Mouse (Mus musculus) neutrophil, adult 65 days (primary cell): ENCODE results near the gene Cenpi. TPM values are rescaled to one million over a fixed set of nuclear protein-coding genes. Genes with fewer than 3 reads are reported as not detected.

ENCODE experiments used
- total RNA-seq: library from RNA; stranded (reverse); gene quantifications from 2 replicates; pipeline ENCODE4 v1.2.4, GENCODE M21; 2023

The Cenpi gene
- 11.2 and 12.3 TPM in 2 replicates for total RNA-seq

DNA sequence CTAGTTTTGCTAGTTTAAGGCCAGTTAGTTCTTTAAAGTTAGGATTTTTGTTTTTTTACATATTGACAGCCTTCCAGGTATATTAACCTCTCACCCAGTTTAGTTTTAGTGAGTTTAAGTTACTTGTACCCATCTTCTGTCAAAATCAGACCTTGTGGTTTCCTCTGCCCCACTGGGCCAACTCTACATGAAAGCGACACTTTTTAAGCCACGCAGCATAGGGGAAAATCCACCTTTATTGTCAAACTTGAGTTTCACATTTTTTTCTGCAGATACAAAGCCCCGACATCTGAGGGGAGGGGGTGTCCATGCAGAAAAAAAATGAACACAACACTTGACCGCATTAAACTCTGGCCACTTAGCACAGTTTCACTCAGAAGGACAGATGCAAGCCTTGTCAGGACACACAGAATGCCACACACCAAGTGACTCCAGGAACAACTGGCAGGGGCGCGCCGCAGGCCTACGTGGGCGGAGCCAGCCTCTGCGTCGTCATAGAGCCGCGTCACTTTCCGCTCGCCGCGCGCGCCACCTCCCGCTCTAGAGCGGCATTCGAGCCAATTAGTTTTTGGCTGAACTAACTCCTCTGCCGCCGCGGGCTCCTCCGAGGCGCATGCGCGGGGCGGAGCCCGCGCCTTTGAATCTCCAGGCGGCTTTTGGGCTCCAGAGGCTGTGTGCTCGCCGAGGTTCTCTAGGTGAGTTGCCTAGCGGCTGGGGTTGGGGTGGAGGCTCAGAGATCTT is at the start of gene Cenpi:
Gene Cenpi, plus strand, starts transcription at position 551 of the 741 bp plus-strand sequence.

DNA sequence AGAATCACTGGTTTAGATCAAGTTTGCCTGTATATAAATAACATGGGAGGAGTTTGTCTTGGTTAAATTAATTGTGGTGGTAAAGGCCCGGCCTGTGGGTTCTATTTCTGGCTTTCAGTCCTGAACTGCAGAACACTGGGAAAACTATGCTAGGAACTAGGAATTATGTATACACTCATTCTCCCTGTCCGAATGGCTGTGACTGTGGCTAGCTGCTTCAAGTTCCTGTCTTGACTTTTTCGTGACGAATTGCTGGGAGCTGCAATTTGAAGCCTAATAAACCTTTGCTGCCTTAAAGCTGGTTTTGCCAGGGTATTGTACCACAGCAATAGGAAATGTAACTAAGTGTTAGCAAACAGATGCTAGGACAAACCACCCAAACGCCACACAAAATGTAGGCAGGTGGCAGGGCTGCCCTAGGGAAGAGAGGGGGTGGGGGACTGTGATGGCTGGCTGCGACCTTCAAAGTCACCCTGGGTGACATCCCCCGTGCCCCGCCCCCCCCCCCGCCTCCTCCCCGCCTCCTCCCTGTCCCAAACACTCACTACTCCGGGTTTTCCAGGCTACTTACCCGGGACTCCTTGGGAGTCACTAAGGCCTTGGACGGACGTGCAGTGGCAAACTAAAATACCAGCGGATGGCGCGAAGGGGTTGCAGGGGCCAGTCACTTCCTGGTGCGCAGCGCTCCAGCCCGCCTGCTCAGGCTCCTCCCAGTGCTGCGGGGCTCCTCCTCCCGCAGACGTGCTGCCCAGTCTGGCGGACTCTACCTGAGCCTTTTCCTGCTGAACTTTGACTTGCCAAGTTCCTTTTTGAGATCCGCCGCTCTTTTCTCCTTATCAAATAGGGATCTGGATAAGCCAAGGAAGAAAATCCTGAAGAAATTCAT is 31.4 kb upstream of the Cenpi start, which contains the start of gene Trmt2b:
Gene Trmt2b, minus strand, starts transcription at position 710 of the 886 bp plus-strand sequence.

DNA sequence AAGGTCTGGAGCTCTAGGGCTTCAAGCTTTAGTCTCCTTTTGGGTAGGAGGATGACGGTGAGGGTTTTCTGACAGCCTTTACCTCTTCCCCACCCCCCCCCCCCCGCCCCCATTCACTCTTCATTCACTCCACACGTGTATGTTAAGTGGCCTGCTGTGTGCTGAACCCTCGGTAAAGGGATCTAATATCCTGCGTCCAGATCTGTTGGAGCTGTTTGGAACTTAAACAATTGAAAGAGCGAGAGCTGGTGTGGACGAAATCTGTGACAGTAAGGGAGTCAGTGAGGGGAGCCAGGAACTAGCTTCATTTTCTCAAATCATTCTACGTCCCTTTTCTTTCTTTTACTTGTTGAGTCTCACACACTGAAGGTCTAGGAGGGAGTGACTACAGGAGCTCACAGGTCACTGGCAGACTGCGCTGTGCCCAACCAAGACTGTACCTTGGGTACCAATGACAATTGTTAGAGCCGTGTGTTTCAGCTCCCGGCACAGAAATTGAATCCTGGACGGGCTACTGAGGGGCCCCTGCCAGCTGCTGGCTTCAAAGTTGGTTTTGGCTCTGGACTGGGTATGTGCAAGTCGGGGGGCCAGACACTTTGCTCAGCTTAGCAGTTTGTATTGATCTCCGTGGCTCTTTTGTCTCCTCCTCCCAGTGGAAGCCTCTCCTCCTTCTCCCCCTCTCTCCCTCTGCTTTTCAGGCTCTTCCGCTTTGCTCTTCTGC is 96.1 kb downstream of the Cenpi start, which contains the start of gene Drp2:
Gene Drp2, plus strand, starts transcription at position 689 of the 721 bp plus-strand sequence.

Other genes starting within 250 kb of the Cenpi start
- 15.8 and 18.8 TPM in 2 replicates for gene Cstf2, start 248.9 kb upstream of the Cenpi start, total RNA-seq
- 0.32 and 0.47 TPM in 2 replicates for gene Xkrx, start 146.0 kb upstream of the Cenpi start, total RNA-seq
- not detected in 2 replicates for gene Arl13a, start 120.6 kb upstream of the Cenpi start, total RNA-seq
- gene Nox1, start 86.1 kb upstream of the Cenpi start, total RNA-seq = not detected in 2 replicates
- 12.1 and 13.7 TPM in 2 replicates for gene Trmt2b, start 31.1 kb upstream of the Cenpi start, total RNA-seq
- not detected in 2 replicates for gene Tmem35a, start 12.9 kb upstream of the Cenpi start, total RNA-seq
- gene Drp2, start 96.5 kb downstream of the Cenpi start, total RNA-seq = 0.19 and 0.25 TPM in 2 replicates
- gene Taf7l, start 168.4 kb downstream of the Cenpi start, total RNA-seq = not detected in 2 replicates
- 8.4 and 9.0 TPM in 2 replicates for gene Timm8a1, start 233.8 kb downstream of the Cenpi start, total RNA-seq